Mouse (Mus musculus) c-Kit-positive CD71-negative TER-119-negative erythroid progenitor cells, embryonic 14.5 days (primary cell): ENCODE results near the gene Tpsb2.

Experiments
- DNase-seq: peaks from one replicate; pipeline ENCODE4 v3.0.0-alpha.2; 2013; ENCODE audit warnings: low read depth

Gene Tpsb2

GRCm38 (mm10) chr17:25406011-25406441 is 39.9 kb downstream of the Tpsb2 start:
- DNase-seq = no peak

- no peak for DNase-seq
These were observed 41.2 kb downstream of the Tpsb2 start for GRCm38 (mm10) chr17:25407352-25407751.

- DNase-seq = no peak
These were observed 42.3 kb downstream of the Tpsb2 start for GRCm38 (mm10) chr17:25408302-25408999.

- no peak for DNase-seq
These were observed 43.5 kb downstream of the Tpsb2 start for GRCm38 (mm10) chr17:25409621-25410020.

GRCm38 (mm10) chr17:25410180-25410579 is 44.1 kb downstream of the Tpsb2 start:
- DNase-seq = no peak

GRCm38 (mm10) chr17:25410786-25411185 is 44.7 kb downstream of the Tpsb2 start:
- no peak for DNase-seq

- DNase-seq = no peak
These were observed 45.1 kb downstream of the Tpsb2 start for GRCm38 (mm10) chr17:25411251-25411650.

GRCm38 (mm10) chr17:25414209-25414608 is 48.1 kb downstream of the Tpsb2 start:
- no peak for DNase-seq

GRCm38 (mm10) chr17:25414917-25415316 is 48.8 kb downstream of the Tpsb2 start:
- DNase-seq = no peak

GRCm38 (mm10) chr17:25415421-25415913 is 49.4 kb downstream of the Tpsb2 start:
- DNase-seq = no peak

GRCm38 (mm10) chr17:25416219-25416618 is 50.1 kb downstream of the Tpsb2 start:
- no peak for DNase-seq

GRCm38 (mm10) chr17:25417990-25418389 is 51.9 kb downstream of the Tpsb2 start:
- DNase-seq = no peak
